Mouse (Mus musculus): ENCODE results near the gene Fcrlb.

DNA sequence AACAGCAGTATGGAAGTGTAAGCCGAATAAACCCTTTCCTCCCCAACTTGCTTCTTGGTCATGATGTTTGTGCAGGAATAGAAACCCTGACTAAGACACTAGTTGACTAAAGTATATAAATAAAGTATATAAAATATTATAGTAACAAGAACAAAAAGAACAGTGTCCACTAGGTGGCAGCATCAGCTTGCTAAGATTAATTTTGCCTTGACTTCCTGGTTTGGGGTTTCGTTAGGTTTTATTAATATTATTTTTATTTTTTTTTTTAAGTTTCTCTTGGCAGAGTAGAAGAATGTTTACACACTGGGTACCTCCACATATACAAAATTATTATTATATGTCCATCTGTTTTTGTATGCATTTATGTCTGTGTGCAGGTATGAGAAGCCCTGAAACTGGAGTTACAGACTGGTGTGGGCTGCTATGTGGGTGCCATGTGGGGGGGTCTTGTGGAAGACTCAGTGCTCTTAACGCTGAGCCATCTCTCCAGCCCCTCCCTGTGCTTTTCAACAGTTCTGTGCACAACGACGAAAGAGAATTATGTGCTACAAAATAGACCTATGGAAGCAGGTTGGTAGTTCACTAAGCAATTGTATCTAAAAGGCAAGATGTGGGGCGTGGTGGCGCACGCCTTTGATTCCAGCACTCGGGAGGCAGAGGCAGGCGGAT, 11.8 kb downstream of the Fcrlb start:
- TF ChIP-seq CTCF (IDR thresholded peaks at IDR 0.05; ENCODE audit: low read depth) (peak; percentile 54), EP300 (IDR thresholded peaks at IDR 0.05; ENCODE audit: low read depth) (no peak)

All from heart, postnatal 0 days (tissue).